Mouse (Mus musculus) retina, adult 2 months (tissue): ENCODE data around the gene Ints11.

Experiments used
- DNase-seq: peaks from one replicate; pipeline ENCODE4 v3.0.0-alpha.2; 2012; ENCODE audit warnings: low read depth, low spot score

Gene Ints11

GRCm38 (mm10) chr4:155869317-155870033, at the start of gene Ints11, which contains the start of gene Cptp:
Ints11 (plus strand) TSS chr4:155869546.
Cptp (minus strand) TSS chr4:155869440.
- DNase-seq: peak; percentile 77

- DNase-seq: no peak
Measured at GRCm38 (mm10) chr4:155821025-155821424, 48.3 kb upstream of the Ints11 start.

DNA sequence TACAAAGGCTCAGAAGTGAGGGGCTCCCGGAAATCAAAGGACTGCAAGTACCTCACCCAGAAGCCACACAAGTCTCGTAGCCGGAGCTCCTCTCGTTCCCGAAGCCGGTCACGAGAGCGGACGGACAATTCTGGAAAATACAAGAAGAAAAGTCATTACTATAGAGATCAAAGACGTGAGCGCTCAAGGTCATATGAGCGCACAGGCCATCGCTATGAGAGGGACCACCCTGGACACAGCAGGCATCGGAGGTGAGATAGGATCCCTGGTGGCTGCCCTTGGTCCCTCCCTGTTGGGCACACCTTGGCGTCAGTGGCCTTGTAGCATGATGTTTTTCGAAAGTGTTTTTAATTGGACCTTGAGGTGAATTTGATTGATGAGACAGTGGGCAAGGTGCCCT, 45.9 kb upstream of the Ints11 start:
- no peak for DNase-seq

GRCm38 (mm10) chr4:155829866-155830265, 39.5 kb upstream of the Ints11 start:
- DNase-seq: no peak

DNA sequence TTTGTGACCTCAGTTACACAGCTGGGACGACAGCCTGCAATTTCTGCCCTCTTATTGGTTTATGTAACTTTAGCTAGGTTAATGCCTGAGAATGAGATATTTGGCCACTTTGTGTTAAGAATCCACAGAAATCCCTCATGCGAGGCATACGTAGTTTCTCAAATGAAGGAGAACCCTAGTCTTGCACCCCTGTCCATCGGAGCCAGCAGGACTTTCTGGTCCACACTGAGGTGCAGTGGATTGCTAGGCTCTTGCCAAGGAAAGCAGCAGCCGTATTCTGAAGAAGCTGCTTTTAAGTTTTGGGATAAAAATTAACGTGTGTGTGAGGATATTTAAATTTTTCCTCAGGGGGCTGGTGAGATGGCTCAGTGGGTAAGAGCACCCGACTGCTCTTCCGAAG, 38.8 kb upstream of the Ints11 start:
- no peak for DNase-seq

DNA sequence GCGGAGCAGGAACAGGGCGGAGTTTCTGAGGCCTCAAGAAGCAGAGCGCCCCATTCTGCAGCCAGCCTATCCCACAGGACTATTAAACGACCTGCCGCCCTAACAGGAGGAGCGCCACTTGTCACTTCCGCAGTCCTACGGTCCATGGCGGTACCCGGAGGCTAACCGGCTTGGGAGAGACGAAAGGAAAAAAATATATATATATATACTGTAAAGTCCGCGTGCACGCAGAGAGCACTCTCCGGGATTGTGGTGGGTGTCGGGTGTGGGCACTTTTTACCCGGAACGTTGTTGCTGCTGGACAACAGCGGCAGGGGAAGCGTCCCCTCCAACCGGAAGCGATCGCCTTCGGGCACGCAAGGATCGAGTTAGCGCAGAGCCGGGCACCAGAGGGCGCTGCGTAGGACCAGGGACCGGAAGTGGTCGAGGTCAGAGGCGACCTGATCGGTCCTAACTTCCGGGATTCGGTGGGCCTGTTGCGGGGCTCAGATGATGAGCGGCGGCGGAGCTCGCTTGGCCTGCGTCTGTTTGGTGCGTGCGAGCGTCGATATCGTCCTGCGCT, 38.1 kb upstream of the Ints11 start, which contains the start of gene Aurkaip1:
Gene Aurkaip1, plus strand, starts transcription at position 68 of the 562 bp plus-strand sequence.
- DNase-seq: peak; percentile 90

DNA sequence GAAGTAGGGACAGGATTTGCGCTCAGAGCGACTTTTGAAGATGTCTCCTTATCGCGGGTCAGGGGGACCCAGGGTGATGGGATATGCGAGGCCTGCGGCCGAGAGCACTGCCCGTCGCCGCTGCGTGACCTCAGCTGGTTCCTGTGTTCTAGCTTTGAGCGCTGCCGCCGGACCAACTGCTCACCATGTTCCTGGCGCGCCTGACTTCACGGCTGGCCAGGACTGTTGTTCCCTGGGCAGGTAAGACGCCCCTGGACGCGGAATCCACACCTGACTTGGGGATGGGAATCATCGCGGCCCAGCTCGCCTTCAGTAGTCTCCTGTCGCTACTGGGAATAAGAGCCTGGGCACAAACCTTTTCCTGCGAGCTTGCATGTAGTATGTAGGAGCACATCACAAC, 37.5 kb upstream of the Ints11 start:
- no peak for DNase-seq

GRCm38 (mm10) chr4:155832321-155832720, 37.0 kb upstream of the Ints11 start:
- no peak for DNase-seq

GRCm38 (mm10) chr4:155833234-155833633, 36.1 kb upstream of the Ints11 start:
- DNase-seq: no peak

DNA sequence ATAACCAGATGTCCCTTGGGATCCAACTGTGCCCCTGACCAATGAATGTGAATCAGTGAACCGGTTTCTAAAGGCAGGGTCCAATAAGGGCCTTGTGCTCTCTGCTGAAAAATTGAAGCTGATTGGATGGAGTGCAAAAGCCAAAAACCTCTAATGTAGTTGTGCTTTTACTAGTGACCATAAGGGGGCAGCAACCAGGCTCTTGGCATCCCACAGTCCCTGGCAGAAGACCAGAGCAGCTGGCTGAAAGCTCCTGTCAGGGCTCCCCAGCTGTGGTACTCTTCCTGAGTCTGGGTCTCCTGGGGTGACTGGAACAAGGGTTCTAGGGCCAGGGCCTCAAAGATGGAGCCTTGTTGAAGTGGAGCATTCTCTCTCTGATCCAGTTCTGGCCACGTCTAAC, 35.5 kb upstream of the Ints11 start:
- DNase-seq: peak; percentile 55

- no peak for DNase-seq
Measured at GRCm38 (mm10) chr4:155837404-155838010, 31.8 kb upstream of the Ints11 start.

DNA sequence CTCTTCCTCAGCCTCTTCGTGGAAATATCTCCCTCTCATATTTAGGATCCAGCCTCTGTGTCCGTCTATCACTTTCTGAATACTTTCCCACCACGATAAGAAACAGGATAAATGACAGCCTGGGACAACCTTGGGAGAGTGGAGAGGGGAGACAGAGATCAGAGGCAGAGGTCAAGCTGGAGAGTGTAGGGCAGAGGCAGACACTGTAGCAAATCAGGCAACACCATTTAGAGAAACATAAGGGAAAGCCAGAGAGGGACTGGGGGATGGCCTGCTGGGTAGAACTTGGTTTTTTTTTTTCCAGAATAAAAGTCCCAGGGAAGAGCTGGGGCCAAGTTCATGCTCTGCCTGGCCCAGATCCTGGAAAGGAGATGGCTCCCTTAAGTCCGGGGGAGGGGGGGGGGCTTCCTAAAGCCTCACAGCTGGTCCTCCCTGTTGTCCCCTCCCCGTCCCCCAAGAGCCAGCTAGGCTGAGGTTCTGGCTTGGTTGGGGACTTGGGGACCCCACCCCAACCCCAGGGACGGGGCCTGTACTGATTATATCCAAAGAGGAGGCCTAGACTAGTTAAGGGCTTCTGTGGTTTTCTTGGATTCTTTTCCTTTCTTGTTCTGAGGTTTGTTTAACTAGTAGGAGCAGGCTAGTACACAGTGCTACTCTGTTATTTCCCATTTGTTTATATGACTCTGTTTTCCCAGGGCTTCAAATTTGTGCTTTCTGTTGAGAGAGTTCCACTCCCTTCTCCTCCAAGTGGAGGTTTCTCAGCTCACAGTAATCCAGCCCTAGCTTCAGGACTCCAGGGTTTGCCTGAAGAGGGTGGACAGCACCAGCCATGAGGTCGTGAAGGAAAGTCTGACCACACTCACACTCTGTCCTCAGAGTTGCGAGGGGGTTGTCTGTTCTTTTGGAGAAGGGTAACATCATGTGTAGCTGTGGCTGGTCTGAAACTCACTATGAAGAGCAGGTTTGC, 30.9 kb upstream of the Ints11 start:
- DNase-seq: no peak

DNA sequence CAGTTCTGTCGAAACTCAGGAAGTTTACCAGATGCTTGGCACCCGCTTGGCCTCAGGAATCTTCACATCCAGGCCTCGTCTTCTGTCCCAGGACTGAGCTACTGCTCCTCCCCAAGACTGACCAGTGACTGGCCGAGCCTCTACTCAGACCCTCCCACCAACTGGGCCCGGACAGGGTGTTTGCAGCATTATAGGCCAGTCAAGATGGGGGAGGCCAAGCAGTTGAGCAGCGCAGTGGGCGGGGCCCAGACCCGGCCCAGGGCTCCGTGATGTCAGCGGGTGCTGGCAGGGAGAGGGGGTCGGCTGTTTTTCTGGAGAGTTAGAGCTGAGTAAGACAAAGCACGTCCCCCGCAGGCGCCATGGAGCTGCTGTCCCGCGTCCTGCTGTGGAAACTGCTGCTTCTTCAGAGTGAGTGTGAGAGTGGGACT, 29.8 kb upstream of the Ints11 start, which contains the start of gene Mxra8:
Gene Mxra8, plus strand, starts transcription at position 198 of the 428 bp plus-strand sequence.
- no peak for DNase-seq

DNA sequence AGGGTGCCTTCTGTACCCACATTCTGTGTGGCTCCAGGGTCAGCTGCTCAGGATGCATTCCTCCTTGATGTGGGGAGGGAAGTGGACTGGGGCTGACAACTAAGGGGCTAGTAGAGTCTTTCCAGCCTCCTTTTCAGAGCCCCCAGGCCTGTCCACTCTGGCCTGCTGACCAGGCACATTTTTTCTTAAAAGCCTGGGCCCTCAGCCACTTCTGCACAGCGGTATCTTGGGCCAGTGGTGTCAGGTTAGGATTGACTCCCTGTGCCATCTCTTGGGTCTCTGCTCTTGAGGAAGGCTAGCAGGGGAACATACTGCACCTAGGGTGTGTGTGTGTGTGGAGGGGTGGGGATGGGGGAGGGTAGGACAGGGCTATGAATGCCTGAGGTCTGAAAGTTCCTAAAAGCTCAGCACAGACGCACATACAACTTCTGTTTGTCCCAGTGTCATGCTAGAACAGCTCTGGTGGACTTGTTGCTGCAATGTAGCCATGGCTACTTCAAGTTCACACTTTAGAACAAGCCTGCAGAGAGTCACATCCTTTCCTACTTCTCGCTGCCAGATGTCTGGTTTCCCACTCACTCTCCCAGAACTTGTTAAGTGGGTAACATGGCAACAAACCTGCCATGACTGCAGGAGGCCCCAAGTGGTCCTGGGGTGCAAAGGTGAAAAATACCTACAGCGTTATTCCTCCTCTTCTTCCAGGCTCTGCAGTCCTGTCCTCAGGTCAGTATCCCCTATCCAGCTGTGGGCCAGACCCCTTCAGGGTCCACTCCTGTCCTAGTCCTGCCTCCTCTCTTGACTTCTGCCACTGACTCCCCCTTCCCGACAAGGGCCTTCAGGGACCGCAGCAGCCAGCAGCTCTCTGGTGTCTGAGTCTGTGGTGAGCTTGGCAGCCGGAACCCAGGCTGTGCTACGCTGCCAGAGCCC, 29.0 kb upstream of the Ints11 start:
- no peak for DNase-seq

- no peak for DNase-seq
Measured at GRCm38 (mm10) chr4:155841003-155841454, 28.3 kb upstream of the Ints11 start.

DNA sequence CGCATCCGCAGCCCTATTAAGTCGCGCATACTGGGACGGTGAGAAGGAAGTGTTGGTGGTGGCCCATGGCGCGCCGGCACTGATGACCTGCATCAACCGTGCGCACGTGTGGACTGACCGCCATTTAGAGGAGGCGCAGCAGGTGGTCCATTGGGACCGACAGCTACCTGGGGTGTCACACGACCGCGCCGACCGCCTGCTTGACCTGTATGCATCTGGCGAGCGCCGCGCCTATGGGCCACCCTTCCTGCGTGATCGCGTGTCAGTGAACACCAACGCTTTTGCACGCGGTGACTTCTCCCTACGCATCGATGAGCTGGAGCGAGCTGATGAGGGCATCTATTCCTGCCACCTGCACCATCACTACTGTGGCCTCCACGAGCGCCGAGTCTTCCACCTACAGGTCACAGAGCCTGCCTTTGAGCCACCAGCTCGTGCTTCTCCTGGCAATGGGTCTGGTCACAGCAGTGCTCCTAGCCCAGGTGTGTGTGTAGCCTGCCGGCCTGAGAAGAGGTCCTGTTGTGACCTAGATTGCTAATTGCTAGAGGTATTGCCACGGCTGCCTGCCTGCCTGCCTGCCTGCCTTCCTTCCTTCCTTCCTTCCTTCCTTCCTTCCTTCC, 27.6 kb upstream of the Ints11 start:
- no peak for DNase-seq

DNA sequence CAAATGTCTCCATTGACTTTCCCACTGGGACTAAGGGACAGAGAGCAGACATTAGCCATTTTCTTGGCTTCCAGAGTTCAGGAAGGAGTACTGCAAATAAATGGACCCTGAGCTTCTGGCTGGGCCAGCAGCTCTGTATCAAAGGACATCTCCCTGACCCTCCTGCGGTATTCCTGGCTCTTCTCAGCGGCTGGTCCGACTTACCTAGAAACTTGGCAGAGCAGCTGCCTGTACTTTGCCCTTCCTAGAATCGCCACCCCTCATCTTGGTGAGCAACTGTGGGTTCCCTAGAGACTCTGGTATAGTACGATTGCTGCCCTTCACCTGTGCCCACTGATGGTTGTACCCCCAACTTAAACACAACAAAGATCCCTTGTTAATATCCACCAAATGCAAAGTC, 26.1 kb upstream of the Ints11 start:
- DNase-seq: no peak

DNA sequence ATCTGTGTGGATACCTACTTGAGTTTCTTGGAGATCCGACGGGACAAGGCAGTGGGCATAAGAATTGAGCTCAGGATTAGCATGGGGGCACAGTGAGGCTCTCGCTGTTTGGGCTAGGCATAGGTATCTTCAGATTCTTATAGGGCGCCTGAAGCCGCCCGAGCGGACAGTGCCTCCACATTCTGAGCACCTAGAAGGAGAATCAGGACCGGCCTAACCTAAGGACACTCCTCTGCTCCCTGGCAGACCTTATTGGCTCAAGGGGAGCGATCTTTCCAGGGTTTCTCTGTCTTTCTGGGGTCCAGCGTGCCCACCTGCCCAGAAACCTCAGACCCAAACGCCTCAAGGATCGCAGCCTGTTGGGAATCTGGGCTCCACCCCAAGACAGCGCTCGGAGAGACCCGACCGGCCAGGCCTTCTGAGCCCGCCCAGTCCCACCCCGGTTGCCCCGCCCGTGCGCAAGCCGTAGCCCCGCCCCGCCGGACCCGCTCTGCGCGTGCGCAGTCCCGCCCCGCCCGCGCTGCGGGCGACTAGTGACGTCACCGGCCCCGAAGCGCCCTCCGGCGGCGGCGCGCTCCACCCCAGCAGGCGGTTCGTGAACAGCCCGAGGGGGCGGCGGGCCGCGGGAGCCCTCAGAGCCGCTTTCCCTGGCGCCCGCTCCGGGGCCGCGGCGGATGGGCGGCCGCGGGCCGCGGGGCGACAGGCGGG, 22.3 kb upstream of the Ints11 start, which contains the start of gene Dvl1:
Gene Dvl1, plus strand, starts transcription at position 532 of the 708 bp plus-strand sequence.
- DNase-seq: peak; percentile 85
